Mouse (Mus musculus): ENCODE results near the gene Rnf168. TPM values are rescaled to one million over a fixed set of nuclear protein-coding genes. Genes with fewer than 3 reads are reported as not detected.
"Not testable (repeated sequence)": the region's sequence is repeated elsewhere in the genome, so short reads cannot be mapped to it uniquely, and the experiment has no call there.

Rnf168 gene
- polyA plus RNA-seq, 1 experiment from 2014 or later = 20.0 TPM

DNA sequence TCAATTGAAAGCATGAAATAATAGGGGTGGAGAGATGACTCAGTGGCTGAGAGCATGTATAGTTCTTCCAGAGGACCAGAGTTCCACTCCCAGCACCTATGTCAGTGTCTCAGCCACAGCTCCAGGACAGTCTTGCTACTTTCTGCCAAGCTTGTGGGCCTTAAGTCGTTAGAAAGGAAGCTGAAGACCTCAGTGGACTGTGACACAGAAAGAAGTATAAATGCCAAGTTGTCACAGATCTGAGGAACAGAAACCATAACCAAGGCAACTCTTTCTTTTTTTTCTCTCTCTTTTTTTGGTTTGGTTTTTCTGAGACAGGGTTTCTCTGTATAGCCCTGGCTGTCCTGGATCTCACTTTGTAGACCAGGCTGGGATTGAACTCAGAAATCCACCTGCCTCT is 1.4 kb upstream of the Rnf168 start:
- no peak overlapping the region for H3K4me2 ChIP-seq (ENCODE audit: low read length)
- H3K27ac ChIP-seq = no peak overlapping the region
- ATAC-seq (replicated peaks; ENCODE audit: low FRiP score, low read depth) (no peak), DNase-seq (ENCODE audit: low spot score) (no peak)
- no peak overlapping the region for H3K4me3 ChIP-seq (replicated peaks; ENCODE audit: low read depth, low read length)
- H3K9me3 ChIP-seq (replicated peaks; ENCODE audit: low read length) = no peaks in the 10 kb centered on the region
- no peaks in the 10 kb centered on the region for H3K36me3 ChIP-seq (ENCODE audit: insufficient read depth, low read length)
- WGBS = 86% methylated on average over 1 of the region's 1 CpGs
- H3K9ac ChIP-seq (ENCODE audit: low read depth, low read length) = no peak overlapping the region
- no peak for TF ChIP-seq CTCF (IDR thresholded peaks at IDR 0.05; ENCODE audit: low read depth)
- H3K4me1 ChIP-seq (replicated peaks; ENCODE audit: insufficient read depth, low read length) = peaks cover 3% of the 10 kb centered on the region; the same call in 1 of the 2 replicates
- no peaks in the 10 kb centered on the region for H3K27me3 ChIP-seq (ENCODE audit: insufficient read depth, low read length)

DNA sequence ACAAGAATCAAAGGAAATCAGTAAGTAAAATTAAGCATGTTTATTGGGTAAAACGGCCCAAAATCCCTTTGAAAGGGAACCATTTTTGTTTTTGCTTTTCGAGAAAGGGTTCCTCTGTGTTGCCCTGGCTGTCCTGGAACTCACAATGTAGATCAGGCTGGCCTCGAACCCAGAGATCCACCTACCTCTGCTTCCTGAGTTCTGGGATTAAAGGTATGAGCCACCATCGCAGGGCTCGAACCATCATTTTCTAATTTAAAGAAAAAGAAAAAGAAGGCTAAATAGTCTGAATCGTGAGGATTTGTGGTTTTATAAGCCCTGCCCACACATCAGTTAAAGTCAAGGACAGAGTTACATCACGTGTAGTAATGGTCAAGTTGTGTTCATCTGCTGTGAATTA is 1.1 kb downstream of the Rnf168 start:
- Histone ChIP-seq H3K9ac (ENCODE audit: low read depth, low read length) (peak overlapping the region; percentile 88), H3K4me3 (replicated peaks; ENCODE audit: low read depth, low read length) (peak overlapping the region; percentile 93), H3K4me1 (replicated peaks; ENCODE audit: insufficient read depth, low read length) (peaks cover 3% of the 10 kb centered on the region; the same call in 1 of the 2 replicates), H3K27ac (peak overlapping the region; percentile 96), H3K27me3 (ENCODE audit: insufficient read depth, low read length) (no peaks in the 10 kb centered on the region), H3K9me3 (replicated peaks; ENCODE audit: low read length) (no peaks in the 10 kb centered on the region), H3K4me2 (ENCODE audit: low read length) (peak overlapping the region; percentile 77), H3K36me3 (ENCODE audit: insufficient read depth, low read length) (0 out of 2 replicates have a peak, but pooled peaks cover 1% of the 10 kb centered on the region)
- TF ChIP-seq CTCF (IDR thresholded peaks at IDR 0.05; ENCODE audit: low read depth) = no peak
- no peak for ATAC-seq (replicated peaks; ENCODE audit: low FRiP score, low read depth)
- no peak for DNase-seq (ENCODE audit: low spot score)
- 41% methylated on average over 7 of the region's 7 CpGs for WGBS

DNA sequence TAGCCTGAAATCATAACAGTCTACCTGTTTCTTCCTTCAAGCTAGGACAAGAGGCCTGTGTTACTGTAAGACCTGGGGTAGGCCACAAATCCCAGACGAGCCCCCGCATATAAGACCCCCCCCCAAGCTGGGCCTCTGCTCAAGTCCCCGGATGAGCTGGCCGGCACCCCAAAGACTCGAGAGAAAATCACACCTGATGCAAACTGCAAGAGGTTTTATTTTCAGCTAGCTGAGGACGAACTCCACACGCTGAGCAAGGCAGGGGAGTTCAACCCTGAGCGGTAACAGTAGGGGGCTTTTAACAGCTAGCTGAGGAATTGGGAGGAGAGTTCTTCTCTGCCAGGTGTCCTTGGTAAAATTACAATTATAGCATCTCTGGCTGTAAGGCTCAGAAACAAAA is 3.0 kb downstream of the Rnf168 start:
- Histone ChIP-seq H3K27me3 (ENCODE audit: insufficient read depth, low read length) (no peaks in the 10 kb centered on the region), H3K9ac (ENCODE audit: low read depth, low read length) (no peak overlapping the region), H3K36me3 (ENCODE audit: insufficient read depth, low read length) (peaks cover 18% of the 10 kb centered on the region), H3K4me1 (replicated peaks; ENCODE audit: insufficient read depth, low read length) (peaks cover 3% of the 10 kb centered on the region; the same call in 1 of the 2 replicates), H3K4me3 (replicated peaks; ENCODE audit: low read depth, low read length) (no peak overlapping the region), H3K9me3 (replicated peaks; ENCODE audit: low read length) (no peaks in the 10 kb centered on the region), H3K27ac (no peak overlapping the region), H3K4me2 (ENCODE audit: low read length) (no peak overlapping the region)
- DNase-seq (ENCODE audit: low spot score) (no peak), ATAC-seq (replicated peaks; ENCODE audit: low FRiP score, low read depth) (no peak)
- no peak for TF ChIP-seq CTCF (IDR thresholded peaks at IDR 0.05; ENCODE audit: low read depth)
- WGBS = 96% methylated on average over 8 of the region's 8 CpGs

DNA sequence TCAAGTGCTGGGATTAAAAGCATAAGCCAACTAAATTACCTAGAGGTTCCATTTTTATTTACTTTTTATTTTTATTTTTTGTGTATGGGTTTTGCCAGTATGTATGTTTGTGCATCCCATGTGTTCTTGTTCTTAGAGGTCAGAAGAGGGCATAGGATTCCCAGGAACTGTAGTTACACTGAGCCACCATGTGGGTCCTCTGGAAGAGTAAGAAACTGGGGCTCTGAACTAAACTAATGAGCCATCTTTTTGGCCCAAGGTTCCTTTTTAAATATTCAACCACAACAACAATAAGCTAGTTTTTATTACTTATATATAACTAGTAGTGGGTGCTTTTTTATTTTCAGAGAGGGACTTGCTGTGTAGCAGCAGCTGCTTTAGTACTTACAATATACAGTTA is 5.3 kb downstream of the Rnf168 start:
- no peak overlapping the region for H3K4me2 ChIP-seq (ENCODE audit: low read length)
- peaks cover 22% of the 10 kb centered on the region for H3K36me3 ChIP-seq (ENCODE audit: insufficient read depth, low read length)
- no peak overlapping the region for H3K9ac ChIP-seq (ENCODE audit: low read depth, low read length)
- H3K27ac ChIP-seq = no peak overlapping the region
- H3K4me1 ChIP-seq (replicated peaks; ENCODE audit: insufficient read depth, low read length) = no peaks in the 10 kb centered on the region
- DNase-seq (ENCODE audit: low spot score) (no peak), ATAC-seq (replicated peaks; ENCODE audit: low FRiP score, low read depth) (no peak)
- H3K9me3 ChIP-seq (replicated peaks; ENCODE audit: low read length) = no peaks in the 10 kb centered on the region
- TF ChIP-seq CTCF (IDR thresholded peaks at IDR 0.05; ENCODE audit: low read depth) = no peak
- no peak overlapping the region for H3K4me3 ChIP-seq (replicated peaks; ENCODE audit: low read depth, low read length)
- H3K27me3 ChIP-seq (ENCODE audit: insufficient read depth, low read length) = no peaks in the 10 kb centered on the region

DNA sequence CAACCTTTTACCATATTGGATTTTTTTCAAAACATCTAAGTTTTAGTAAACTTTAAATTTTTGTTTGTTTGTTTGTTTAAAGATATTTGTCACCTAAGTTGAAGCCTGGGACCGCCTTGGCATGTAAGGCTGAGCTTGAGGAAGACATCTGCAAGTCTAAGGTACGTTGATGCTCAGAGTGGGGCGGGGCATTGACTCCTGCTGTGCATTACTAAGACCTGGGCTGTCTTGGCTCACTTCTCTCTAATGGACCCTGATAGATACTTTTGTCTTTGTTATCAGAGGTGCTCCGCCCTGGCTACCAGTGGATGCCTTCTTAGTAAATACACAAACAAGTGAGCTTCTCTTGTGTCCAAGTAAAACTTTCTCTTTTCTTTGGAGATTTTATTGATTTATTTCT is 14.6 kb downstream of the Rnf168 start:
- DNase-seq (ENCODE audit: low spot score) (no peak), ATAC-seq (replicated peaks; ENCODE audit: low FRiP score, low read depth) (no peak)
- Histone ChIP-seq H3K27ac (no peak overlapping the region), H3K9me3 (replicated peaks; ENCODE audit: low read length) (no peaks in the 10 kb centered on the region), H3K36me3 (ENCODE audit: insufficient read depth, low read length) (peaks cover 30% of the 10 kb centered on the region), H3K9ac (ENCODE audit: low read depth, low read length) (no peak overlapping the region), H3K4me2 (ENCODE audit: low read length) (no peak overlapping the region), H3K4me1 (replicated peaks; ENCODE audit: insufficient read depth, low read length) (no peaks in the 10 kb centered on the region), H3K27me3 (ENCODE audit: insufficient read depth, low read length) (no peaks in the 10 kb centered on the region), H3K4me3 (replicated peaks; ENCODE audit: low read depth, low read length) (no peak overlapping the region)
- 96% methylated on average over 4 of the region's 4 CpGs for WGBS
- no peak for TF ChIP-seq CTCF (IDR thresholded peaks at IDR 0.05; ENCODE audit: low read depth)

DNA sequence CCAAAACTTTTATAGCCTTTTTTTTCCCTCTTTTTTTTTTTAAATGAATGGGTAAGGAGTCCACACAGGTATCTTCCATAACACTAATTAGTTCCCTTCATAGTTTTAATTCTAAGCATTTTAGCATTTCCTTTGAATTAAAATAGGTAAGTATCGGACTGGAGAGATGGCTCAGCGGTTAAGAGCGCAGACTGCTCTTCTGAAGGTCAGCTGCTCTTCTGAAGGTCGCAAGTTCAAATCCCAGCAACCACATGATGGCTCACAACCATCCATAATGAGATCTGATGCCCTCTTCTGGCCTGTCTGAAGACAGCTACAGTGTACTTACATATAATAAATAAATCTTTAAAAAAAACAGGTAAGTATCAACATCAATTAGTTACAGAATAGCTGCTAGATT is 22.4 kb downstream of the Rnf168 start:
- peaks cover 31% of the 10 kb centered on the region for H3K36me3 ChIP-seq (ENCODE audit: insufficient read depth, low read length)
- H3K27ac ChIP-seq; H3K9ac ChIP-seq (ENCODE audit: low read depth, low read length); ATAC-seq (replicated peaks; ENCODE audit: low FRiP score, low read depth); H3K9me3 ChIP-seq (replicated peaks; ENCODE audit: low read length); H3K4me2 ChIP-seq (ENCODE audit: low read length); H3K4me1 ChIP-seq (replicated peaks; ENCODE audit: insufficient read depth, low read length); DNase-seq (ENCODE audit: low spot score); H3K27me3 ChIP-seq (ENCODE audit: insufficient read depth, low read length); H3K4me3 ChIP-seq (replicated peaks; ENCODE audit: low read depth, low read length): not testable (repeated sequence)
- TF ChIP-seq CTCF (IDR thresholded peaks at IDR 0.05; ENCODE audit: low read depth) = 0 out of 2 replicates have a peak, but pooled peaks have one; percentile 13
- WGBS = 96% methylated on average over 4 of the region's 4 CpGs

DNA sequence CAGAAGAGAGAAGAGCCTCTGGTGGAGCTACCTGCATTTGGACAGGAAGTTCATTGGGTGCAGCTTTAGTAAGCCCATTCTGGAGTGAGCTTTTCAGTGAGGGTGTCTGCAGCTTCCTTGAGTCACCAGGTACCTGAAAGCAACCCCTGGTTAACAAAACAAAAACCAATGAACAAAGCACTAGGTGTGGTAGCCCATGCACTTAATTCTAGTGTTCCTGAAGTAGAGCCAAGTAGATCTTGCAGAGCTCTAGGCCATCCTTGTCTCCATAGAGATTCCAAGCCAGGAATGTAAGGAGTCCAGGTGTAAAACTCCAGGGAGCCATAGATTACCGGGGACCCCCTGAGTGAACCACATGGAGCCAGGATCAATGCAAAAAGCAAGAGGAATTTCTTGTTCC is 25.8 kb downstream of the Rnf168 start:
- Histone ChIP-seq H3K4me2 (ENCODE audit: low read length) (no peak overlapping the region), H3K9ac (ENCODE audit: low read depth, low read length) (no peak overlapping the region), H3K27me3 (ENCODE audit: insufficient read depth, low read length) (no peaks in the 10 kb centered on the region), H3K4me3 (replicated peaks; ENCODE audit: low read depth, low read length) (no peak overlapping the region), H3K9me3 (replicated peaks; ENCODE audit: low read length) (no peaks in the 10 kb centered on the region), H3K36me3 (ENCODE audit: insufficient read depth, low read length) (peaks cover 16% of the 10 kb centered on the region; the same call in 1 of the 2 replicates), H3K4me1 (replicated peaks; ENCODE audit: insufficient read depth, low read length) (no peaks in the 10 kb centered on the region), H3K27ac (no peak overlapping the region)
- TF ChIP-seq CTCF (IDR thresholded peaks at IDR 0.05; ENCODE audit: low read depth) = no peak
- no peak for ATAC-seq (replicated peaks; ENCODE audit: low FRiP score, low read depth)
- 68% methylated on average over 1 of the region's 1 CpGs for WGBS
- no peak for DNase-seq (ENCODE audit: low spot score)

All from kidney, postnatal 0 days (tissue).